Mouse (Mus musculus): Measurements from ENCODE around the gene Spsb4.
"Not testable (repeated sequence)": the region's sequence is repeated elsewhere in the genome, so short reads cannot be mapped to it uniquely, and the experiment has no call there.

Gene Spsb4

GRCm38 (mm10) chr9:96944517-96944916 is 74.1 kb downstream of the Spsb4 start:
- no peak for DNase-seq

GRCm38 (mm10) chr9:96942975-96943374 is 75.7 kb downstream of the Spsb4 start:
- no peak for DNase-seq

GRCm38 (mm10) chr9:96938887-96939286 is 79.8 kb downstream of the Spsb4 start:
- DNase-seq: no peak

GRCm38 (mm10) chr9:96936427-96936826 is 82.2 kb downstream of the Spsb4 start:
- DNase-seq: not testable (repeated sequence)

GRCm38 (mm10) chr9:96935556-96936300 is 82.9 kb downstream of the Spsb4 start:
- DNase-seq: no peak

- no peak for DNase-seq
Observed at GRCm38 (mm10) chr9:96934816-96935215, 83.8 kb downstream of the Spsb4 start.

- DNase-seq: no peak
Observed at GRCm38 (mm10) chr9:96932751-96933150, 85.9 kb downstream of the Spsb4 start.

GRCm38 (mm10) chr9:96923577-96924316 is 94.9 kb downstream of the Spsb4 start:
- DNase-seq: no peak

- DNase-seq: no peak
Observed at GRCm38 (mm10) chr9:96923119-96923518, 95.5 kb downstream of the Spsb4 start.

- DNase-seq: peak; percentile 94
Observed at GRCm38 (mm10) chr9:96916620-96917538, 101.8 kb downstream of the Spsb4 start.

GRCm38 (mm10) chr9:96916076-96916475 is 102.6 kb downstream of the Spsb4 start:
- DNase-seq: no peak

GRCm38 (mm10) chr9:96914851-96915250 is 103.8 kb downstream of the Spsb4 start:
- DNase-seq: no peak

GRCm38 (mm10) chr9:96914005-96914404 is 104.6 kb downstream of the Spsb4 start:
- DNase-seq: no peak

- DNase-seq: no peak
Observed at GRCm38 (mm10) chr9:96909503-96909902, 109.1 kb downstream of the Spsb4 start.

- DNase-seq: no peak
Observed at GRCm38 (mm10) chr9:96908737-96909136, 109.9 kb downstream of the Spsb4 start.

- no peak for DNase-seq
Observed at GRCm38 (mm10) chr9:96904360-96905355, 114.0 kb downstream of the Spsb4 start.

GRCm38 (mm10) chr9:96899717-96900116 is 118.9 kb downstream of the Spsb4 start:
- no peak for DNase-seq

- no peak for DNase-seq
Observed at GRCm38 (mm10) chr9:96899004-96899403, 119.6 kb downstream of the Spsb4 start.

GRCm38 (mm10) chr9:96896690-96897089 is 122.0 kb downstream of the Spsb4 start:
- DNase-seq: no peak

GRCm38 (mm10) chr9:96893582-96893981 is 125.1 kb downstream of the Spsb4 start:
- no peak for DNase-seq

All from lung, postnatal 14 days (tissue).